Mouse (Mus musculus): ENCODE data around the gene Cyb5d1.

GRCm38 (mm10) chr11:69422842-69423241 is 27.4 kb upstream of the Cyb5d1 start:
- TF ChIP-seq EP300 (IDR thresholded peaks at IDR 0.05; ENCODE audit: low read depth) (no peak), CTCF (IDR thresholded peaks at IDR 0.05; ENCODE audit: low read depth) (no peak)

Data from liver, embryonic 14.5 days (tissue).